Mouse (Mus musculus): Measurements from ENCODE around the gene Gm10153. TPM values are rescaled to one million over a fixed set of nuclear protein-coding genes. Genes with fewer than 3 reads are reported as not detected.

The Gm10153 gene
- polyA plus RNA-seq, 1 experiment from 2014 or later = not detected

Other genes starting within 250 kb of the Gm10153 start
- gene Brsk2, start 240.6 kb downstream of the Gm10153 start, polyA plus RNA-seq (2015; fragmentation: Nextera tagmentation; extraction: Ambion mirVana) = 0.48 and 0.69 TPM in 2 replicates
- gene Mob2, start 129.3 kb downstream of the Gm10153 start, polyA plus RNA-seq (2015; fragmentation: Nextera tagmentation; extraction: Ambion mirVana) = 74.7 and 80.1 TPM in 2 replicates
- gene Dusp8, start 94.5 kb downstream of the Gm10153 start, polyA plus RNA-seq (2015; fragmentation: Nextera tagmentation; extraction: Ambion mirVana) = 2.5 and 2.7 TPM in 2 replicates
- not detected in 2 replicates for gene Gm45618, start 69.7 kb downstream of the Gm10153 start, polyA plus RNA-seq (2015; fragmentation: Nextera tagmentation; extraction: Ambion mirVana)
- not detected in 2 replicates for gene Gm39115, start 54.4 kb downstream of the Gm10153 start, polyA plus RNA-seq (2015; fragmentation: Nextera tagmentation; extraction: Ambion mirVana)
- gene Gm45337, start 45.8 kb downstream of the Gm10153 start, polyA plus RNA-seq (2015; fragmentation: Nextera tagmentation; extraction: Ambion mirVana) = not detected in 2 replicates
- gene Gm29735, start 33.3 kb downstream of the Gm10153 start, polyA plus RNA-seq (2015; fragmentation: Nextera tagmentation; extraction: Ambion mirVana) = not detected in 2 replicates
- not detected in 2 replicates for gene Gm4553, start 24.6 kb downstream of the Gm10153 start, polyA plus RNA-seq (2015; fragmentation: Nextera tagmentation; extraction: Ambion mirVana)
- gene Krtap5-2, start 14.4 kb downstream of the Gm10153 start, polyA plus RNA-seq (2015; fragmentation: Nextera tagmentation; extraction: Ambion mirVana) = not detected in 2 replicates
- gene Krtap5-3, start 11.0 kb upstream of the Gm10153 start, polyA plus RNA-seq (2015; fragmentation: Nextera tagmentation; extraction: Ambion mirVana) = not detected in 2 replicates
- gene Gm7579, start 21.5 kb upstream of the Gm10153 start, polyA plus RNA-seq (2015; fragmentation: Nextera tagmentation; extraction: Ambion mirVana) = not detected in 2 replicates
- not detected in 2 replicates for gene Krtap5-5, start 39.6 kb upstream of the Gm10153 start, polyA plus RNA-seq (2015; fragmentation: Nextera tagmentation; extraction: Ambion mirVana)
- not detected in 2 replicates for gene Gm40460, start 50.7 kb upstream of the Gm10153 start, polyA plus RNA-seq (2015; fragmentation: Nextera tagmentation; extraction: Ambion mirVana)
- not detected in 2 replicates for gene Gm2431, start 68.0 kb upstream of the Gm10153 start, polyA plus RNA-seq (2015; fragmentation: Nextera tagmentation; extraction: Ambion mirVana)
- gene Gm4559, start 84.0 kb upstream of the Gm10153 start, polyA plus RNA-seq (2015; fragmentation: Nextera tagmentation; extraction: Ambion mirVana) = not detected in 2 replicates
- gene Krtap5-1, start 106.7 kb upstream of the Gm10153 start, polyA plus RNA-seq (2015; fragmentation: Nextera tagmentation; extraction: Ambion mirVana) = not detected in 2 replicates
- gene Krtap5-4, start 113.2 kb upstream of the Gm10153 start, polyA plus RNA-seq (2015; fragmentation: Nextera tagmentation; extraction: Ambion mirVana) = not detected in 2 replicates
- 5.4 and 5.7 TPM in 2 replicates for gene Ifitm10, start 183.4 kb upstream of the Gm10153 start, polyA plus RNA-seq (2015; fragmentation: Nextera tagmentation; extraction: Ambion mirVana)
- gene Gm49369, start 192.3 kb upstream of the Gm10153 start, polyA plus RNA-seq (2015; fragmentation: Nextera tagmentation; extraction: Ambion mirVana) = 0.39 and 0.72 TPM in 2 replicates
- gene Ctsd, start 197.6 kb upstream of the Gm10153 start, polyA plus RNA-seq (2015; fragmentation: Nextera tagmentation; extraction: Ambion mirVana) = 272 and 299 TPM in 2 replicates
- gene Syt8, start 244.5 kb upstream of the Gm10153 start, polyA plus RNA-seq (2015; fragmentation: Nextera tagmentation; extraction: Ambion mirVana) = 0.34 and 0.87 TPM in 2 replicates